Mouse (Mus musculus): ENCODE measurements around the gene Yjefn3. TPM values are rescaled to one million over a fixed set of nuclear protein-coding genes. Genes with fewer than 3 reads are reported as not detected.
"Not testable (repeated sequence)": the region's sequence is repeated elsewhere in the genome, so short reads cannot be mapped to it uniquely, and the experiment has no call there.

Yjefn3 gene
- polyA plus RNA-seq (2014; fragmentation: Nextera tagmentation; extraction: Ambion mirVana): 3.2 and 3.6 TPM in 2 replicates

DNA sequence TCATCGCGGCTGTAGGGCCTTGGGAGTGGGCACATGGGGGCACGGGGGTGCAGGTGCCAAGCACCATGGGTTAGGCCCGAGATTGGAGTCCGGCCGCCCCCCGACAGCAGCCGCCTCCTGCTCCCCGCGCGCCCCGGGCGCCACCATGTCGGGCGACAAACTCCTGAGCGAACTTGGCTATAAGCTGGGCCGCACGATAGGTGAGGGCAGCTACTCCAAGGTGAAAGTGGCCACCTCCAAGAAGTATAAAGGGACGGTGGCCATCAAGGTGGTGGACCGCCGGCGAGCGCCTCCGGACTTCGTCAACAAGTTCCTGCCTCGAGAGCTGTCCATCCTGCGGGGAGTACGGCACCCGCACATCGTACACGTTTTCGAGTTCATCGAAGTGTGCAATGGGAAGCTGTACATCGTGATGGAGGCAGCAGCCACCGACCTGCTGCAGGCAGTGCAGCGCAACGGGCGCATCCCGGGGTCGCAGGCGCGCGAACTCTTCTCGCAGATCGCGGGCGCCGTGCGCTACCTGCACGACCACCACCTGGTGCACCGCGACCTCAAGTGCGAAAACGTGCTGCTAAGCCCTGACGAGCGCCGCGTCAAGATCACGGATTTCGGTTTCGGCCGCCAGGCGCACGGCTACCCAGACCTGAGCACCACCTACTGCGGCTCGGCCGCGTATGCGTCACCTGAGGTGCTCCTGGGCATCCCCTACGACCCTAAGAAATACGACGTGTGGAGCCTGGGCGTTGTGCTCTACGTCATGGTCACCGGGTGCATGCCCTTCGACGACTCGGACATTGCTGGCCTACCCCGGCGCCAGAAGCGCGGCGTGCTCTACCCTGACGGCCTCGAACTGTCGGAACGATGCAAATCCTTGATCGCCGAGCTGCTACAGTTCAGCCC is at the start of gene Yjefn3, which contains the start of the genes Tssk6 and Ndufa13:
Gene Yjefn3, minus strand, starts transcription at position 550 of the 900 bp plus-strand sequence.
Gene Tssk6, plus strand, starts transcription at position 22 of the 900 bp plus-strand sequence.
Gene Ndufa13, minus strand, starts transcription at position 396 of the 900 bp plus-strand sequence.
- no peaks in the 10 kb centered on the region for H3K36me3 ChIP-seq (ENCODE audit: control insufficient read depth, insufficient read depth, low read length)
- peak within 1 kb of the TSS; percentile 77 for H3K4me3 ChIP-seq (ENCODE audit: low read depth, low read length)
- peaks cover 19% of the 10 kb centered on the region for H3K4me1 ChIP-seq (ENCODE audit: control insufficient read depth, insufficient read depth, low read length)
- WGBS: 4% methylated on average over 89 of the region's 89 CpGs
- peak; percentile 58 for ATAC-seq (ENCODE audit: low FRiP score)
- H3K4me2 ChIP-seq: peak within 1 kb of the TSS; percentile 57
- H3K27me3 ChIP-seq (ENCODE audit: control insufficient read depth, insufficient read depth, low read length): no peaks in the 10 kb centered on the region
- peak within 1 kb of the TSS; percentile 85 for H3K9ac ChIP-seq (ENCODE audit: low read length)
- no peaks in the 10 kb centered on the region for H3K9me3 ChIP-seq (ENCODE audit: control insufficient read depth, low read length)
- DNase-seq (ENCODE audit: low spot score, missing footprints): no peak
- peak within 1 kb of the TSS; percentile 76 for H3K27ac ChIP-seq (ENCODE audit: low read depth, low read length)

- DNase-seq (ENCODE audit: low spot score, missing footprints) (peak; percentile 73), ATAC-seq (ENCODE audit: low FRiP score) (no peak)
- H3K9ac ChIP-seq (ENCODE audit: low read length): no peak overlapping the region
- H3K27ac ChIP-seq (ENCODE audit: low read depth, low read length): no peak overlapping the region
- H3K9me3 ChIP-seq (ENCODE audit: control insufficient read depth, low read length): no peaks in the 10 kb centered on the region
- 98% methylated on average over 2 of the region's 2 CpGs for WGBS
- H3K4me2 ChIP-seq: no peak overlapping the region
- no peaks in the 10 kb centered on the region for H3K36me3 ChIP-seq (ENCODE audit: control insufficient read depth, insufficient read depth, low read length)
- H3K4me1 ChIP-seq (ENCODE audit: control insufficient read depth, insufficient read depth, low read length): no peaks in the 10 kb centered on the region
- no peaks in the 10 kb centered on the region for H3K27me3 ChIP-seq (ENCODE audit: control insufficient read depth, insufficient read depth, low read length)
- H3K4me3 ChIP-seq (ENCODE audit: low read depth, low read length): no peak overlapping the region
Measured at GRCm38 (mm10) chr8:69950300-69950699, 47.8 kb upstream of the Yjefn3 start.

- not testable (repeated sequence) for H3K27ac ChIP-seq (ENCODE audit: low read depth, low read length); H3K36me3 ChIP-seq (ENCODE audit: control insufficient read depth, insufficient read depth, low read length); H3K9ac ChIP-seq (ENCODE audit: low read length); H3K4me1 ChIP-seq (ENCODE audit: control insufficient read depth, insufficient read depth, low read length); H3K27me3 ChIP-seq (ENCODE audit: control insufficient read depth, insufficient read depth, low read length); DNase-seq (ENCODE audit: low spot score, missing footprints); H3K4me2 ChIP-seq; H3K9me3 ChIP-seq (ENCODE audit: control insufficient read depth, low read length); ATAC-seq (ENCODE audit: low FRiP score); H3K4me3 ChIP-seq (ENCODE audit: low read depth, low read length)
- 97% methylated on average over 2 of the region's 3 CpGs for WGBS
Measured at GRCm38 (mm10) chr8:69942495-69942894, 40.0 kb upstream of the Yjefn3 start.

DNA sequence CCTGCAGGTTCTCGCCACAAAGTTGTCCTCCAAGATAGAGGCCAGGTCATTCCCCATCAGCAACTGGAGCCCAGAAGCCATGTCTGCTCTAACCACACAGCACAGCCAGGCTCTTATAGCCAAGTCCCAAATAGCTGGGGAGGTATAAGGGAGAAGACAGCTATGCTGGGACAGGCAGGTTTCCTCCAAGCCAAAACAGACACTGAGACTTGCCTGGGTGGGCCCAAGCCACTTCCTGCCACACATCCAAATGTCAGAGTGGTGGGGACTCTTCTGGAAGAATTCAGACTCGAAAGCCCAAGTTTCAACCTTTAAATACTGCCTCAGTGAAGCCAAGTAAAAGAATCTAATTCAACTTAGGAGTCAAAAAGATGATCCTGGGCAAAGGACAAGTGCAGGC is 37.9 kb upstream of the Yjefn3 start:
- H3K4me2 ChIP-seq: no peak overlapping the region
- ATAC-seq (ENCODE audit: low FRiP score): no peak
- DNase-seq (ENCODE audit: low spot score, missing footprints): no peak
- H3K9me3 ChIP-seq (ENCODE audit: control insufficient read depth, low read length): no peaks in the 10 kb centered on the region
- no peaks in the 10 kb centered on the region for H3K4me1 ChIP-seq (ENCODE audit: control insufficient read depth, insufficient read depth, low read length)
- whole genome bisulfite sequencing: 95% methylated on average over 2 of the region's 2 CpGs
- H3K9ac ChIP-seq (ENCODE audit: low read length): no peak overlapping the region
- no peak overlapping the region for H3K27ac ChIP-seq (ENCODE audit: low read depth, low read length)
- H3K4me3 ChIP-seq (ENCODE audit: low read depth, low read length): no peak overlapping the region
- H3K36me3 ChIP-seq (ENCODE audit: control insufficient read depth, insufficient read depth, low read length): peaks cover 4% of the 10 kb centered on the region; the same call in 1 of the 2 replicates
- H3K27me3 ChIP-seq (ENCODE audit: control insufficient read depth, insufficient read depth, low read length): no peaks in the 10 kb centered on the region

GRCm38 (mm10) chr8:69939633-69940032 is 37.1 kb upstream of the Yjefn3 start:
- Histone ChIP-seq H3K27me3 (ENCODE audit: control insufficient read depth, insufficient read depth, low read length) (no peaks in the 10 kb centered on the region), H3K4me2 (no peak overlapping the region), H3K9ac (ENCODE audit: low read length) (no peak overlapping the region), H3K27ac (ENCODE audit: low read depth, low read length) (no peak overlapping the region), H3K9me3 (ENCODE audit: control insufficient read depth, low read length) (no peaks in the 10 kb centered on the region), H3K4me3 (ENCODE audit: low read depth, low read length) (no peak overlapping the region), H3K36me3 (ENCODE audit: control insufficient read depth, insufficient read depth, low read length) (peaks cover 5% of the 10 kb centered on the region; the same call in 1 of the 2 replicates), H3K4me1 (ENCODE audit: control insufficient read depth, insufficient read depth, low read length) (no peaks in the 10 kb centered on the region)
- 52% methylated on average over 3 of the region's 3 CpGs for WGBS
- DNase-seq (ENCODE audit: low spot score, missing footprints): no peak
- no peak for ATAC-seq (ENCODE audit: low FRiP score)

GRCm38 (mm10) chr8:69938245-69938982 is 35.9 kb upstream of the Yjefn3 start:
- Histone ChIP-seq H3K27me3 (ENCODE audit: control insufficient read depth, insufficient read depth, low read length) (no peaks in the 10 kb centered on the region), H3K36me3 (ENCODE audit: control insufficient read depth, insufficient read depth, low read length) (peaks cover 8% of the 10 kb centered on the region; the same call in 1 of the 2 replicates), H3K4me1 (ENCODE audit: control insufficient read depth, insufficient read depth, low read length) (no peaks in the 10 kb centered on the region)

DNA sequence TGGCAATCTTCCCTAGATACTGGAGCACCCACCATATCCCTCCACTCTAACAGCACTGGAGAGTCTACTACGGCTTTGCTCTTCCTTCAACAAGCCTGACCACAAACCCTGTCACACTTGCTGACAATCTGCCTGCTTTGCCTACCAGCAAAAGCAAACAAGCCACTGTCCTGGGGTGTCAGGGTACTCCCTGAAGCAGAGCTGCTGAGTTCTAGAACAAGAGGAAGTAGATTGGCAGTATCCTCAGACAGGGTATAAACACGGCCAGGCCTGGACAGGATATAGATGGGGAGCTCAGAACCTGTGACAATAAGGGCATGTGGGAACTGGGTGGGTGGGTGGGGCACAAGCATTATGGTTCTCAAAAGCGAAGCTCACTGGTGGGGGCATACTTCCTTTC is 35.0 kb upstream of the Yjefn3 start:
- no peak for DNase-seq (ENCODE audit: low spot score, missing footprints)
- Histone ChIP-seq H3K27me3 (ENCODE audit: control insufficient read depth, insufficient read depth, low read length) (no peaks in the 10 kb centered on the region), H3K9me3 (ENCODE audit: control insufficient read depth, low read length) (no peaks in the 10 kb centered on the region), H3K36me3 (ENCODE audit: control insufficient read depth, insufficient read depth, low read length) (peaks cover 8% of the 10 kb centered on the region; the same call in 1 of the 2 replicates), H3K4me2 (no peak overlapping the region), H3K9ac (ENCODE audit: low read length) (no peak overlapping the region), H3K4me3 (ENCODE audit: low read depth, low read length) (no peak overlapping the region), H3K4me1 (ENCODE audit: control insufficient read depth, insufficient read depth, low read length) (no peaks in the 10 kb centered on the region), H3K27ac (ENCODE audit: low read depth, low read length) (no peak overlapping the region)
- no peak for ATAC-seq (ENCODE audit: low FRiP score)
- WGBS: 87% methylated on average over 3 of the region's 3 CpGs

More at GRCm38 (mm10) chr8:69938245-69938982, 35.9 kb upstream of the Yjefn3 start:
- Histone ChIP-seq H3K4me3 (ENCODE audit: low read depth, low read length) (no peak overlapping the region), H3K9me3 (ENCODE audit: control insufficient read depth, low read length) (no peaks in the 10 kb centered on the region), H3K4me2 (no peak overlapping the region), H3K27ac (ENCODE audit: low read depth, low read length) (no peak overlapping the region), H3K9ac (ENCODE audit: low read length) (no peak overlapping the region)
- WGBS: 90% methylated on average over 6 of the region's 6 CpGs
- no peak for DNase-seq (ENCODE audit: low spot score, missing footprints)
- no peak for ATAC-seq (ENCODE audit: low FRiP score)

DNA sequence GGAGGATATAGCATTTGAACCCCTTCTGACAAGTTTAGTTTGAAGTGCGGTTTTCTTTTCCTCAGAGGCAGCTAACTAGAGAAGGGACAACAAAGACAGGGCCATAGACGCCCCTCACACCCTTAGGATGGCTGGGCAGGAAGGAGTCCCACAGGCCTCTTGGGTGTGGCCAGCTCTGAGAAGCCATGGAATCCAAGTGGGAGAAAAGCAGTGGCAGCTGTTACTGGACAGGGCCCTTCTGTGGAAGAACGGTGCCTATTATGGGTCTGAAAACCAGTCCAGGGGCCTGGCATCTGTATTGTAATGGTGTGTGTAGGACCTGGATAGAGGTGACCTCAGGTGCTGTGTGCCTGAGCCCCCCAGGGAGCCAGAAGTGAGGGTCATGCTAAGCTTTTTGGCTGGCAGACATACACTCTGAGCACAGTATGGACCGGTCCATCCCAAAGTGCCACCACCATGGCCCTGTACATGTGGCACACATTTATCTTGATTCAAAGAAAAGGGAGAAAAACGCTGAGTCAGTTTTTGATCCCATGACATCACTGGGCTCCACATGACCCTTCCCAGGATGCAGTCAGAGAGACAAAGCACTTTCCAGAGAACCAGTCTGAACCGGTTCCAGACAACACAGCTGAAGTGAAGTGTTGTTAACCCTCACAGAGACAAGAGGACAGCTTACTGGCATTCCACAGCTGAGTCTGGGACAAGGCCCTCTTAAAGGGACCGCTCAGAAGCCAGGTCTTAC is 33.7 kb upstream of the Yjefn3 start:
- Histone ChIP-seq H3K4me3 (ENCODE audit: low read depth, low read length) (no peak overlapping the region), H3K27ac (ENCODE audit: low read depth, low read length) (no peak overlapping the region), H3K27me3 (ENCODE audit: control insufficient read depth, insufficient read depth, low read length) (no peaks in the 10 kb centered on the region), H3K9me3 (ENCODE audit: control insufficient read depth, low read length) (no peaks in the 10 kb centered on the region), H3K9ac (ENCODE audit: low read length) (no peak overlapping the region), H3K4me2 (no peak overlapping the region), H3K36me3 (ENCODE audit: control insufficient read depth, insufficient read depth, low read length) (peaks cover 8% of the 10 kb centered on the region; the same call in 1 of the 2 replicates), H3K4me1 (ENCODE audit: control insufficient read depth, insufficient read depth, low read length) (no peaks in the 10 kb centered on the region)
- 65% methylated on average over 7 of the region's 7 CpGs for WGBS
- peak; percentile 74 for ATAC-seq (ENCODE audit: low FRiP score)
- peak; percentile 88 for DNase-seq (ENCODE audit: low spot score, missing footprints)

All from midbrain, embryonic 11.5 days (tissue).